Mouse (Mus musculus) G1E (cell line): ENCODE measurements around the gene Mecom. TPM values are rescaled to one million over a fixed set of nuclear protein-coding genes. Genes with fewer than 3 reads are reported as not detected.

ENCODE experiments used
- ATAC-seq: 2 replicates; pipeline ENCODE4 v1.8.0; 2016; ENCODE audit warnings: mild to moderate bottlenecking; ENCODE audit not compliant: insufficient number of reproducible peaks, poor library complexity, low FRiP score, severe bottlenecking; ENCODE audit errors: extremely low read depth
- DNase-seq: peaks from one replicate; pipeline ENCODE4 v3.0.0; 2012; ENCODE audit warnings: low spot score
- H3K27me3 ChIP-seq: 2 replicates; pipeline ENCODE4 v1.6.1; 2012; ENCODE audit warnings: mild to moderate bottlenecking, low read length, inconsistent platforms; ENCODE audit not compliant: insufficient read depth
- H3K36me3 ChIP-seq: replicated peaks from 2 replicates; pipeline ENCODE3; 2012; ENCODE audit warnings: mild to moderate bottlenecking, inconsistent platforms
- H3K4me1 ChIP-seq: 2 replicates; pipeline ENCODE4 v1.6.1; 2012; ENCODE audit warnings: low read depth, low read length, inconsistent platforms, mixed read lengths; ENCODE audit not compliant: insufficient read depth
- H3K4me3 ChIP-seq: 2 replicates; pipeline ENCODE4 v1.5.1; 2012; ENCODE audit warnings: low read depth, mild to moderate bottlenecking, inconsistent platforms, low read length, moderate library complexity, mixed read lengths
- H3K9me3 ChIP-seq: replicated peaks from 2 replicates; pipeline ENCODE4 v1.6.1; 2012; ENCODE audit warnings: inconsistent platforms
- CTCF ChIP-seq: IDR thresholded peaks from 2 replicates; pipeline ENCODE4 v1.5.1; 2012; ENCODE audit warnings: low read depth, low read length, inconsistent platforms, mixed read lengths
- GATA1 ChIP-seq: IDR thresholded peaks from 2 replicates; pipeline ENCODE4 v1.6.1; 2012; ENCODE audit warnings: borderline replicate concordance, low read length, inconsistent platforms, mixed read lengths
- GATA2 ChIP-seq: IDR thresholded peaks from 2 replicates; pipeline ENCODE4 v1.6.1; 2012; ENCODE audit warnings: low read depth, low read length, inconsistent platforms, borderline replicate concordance
- POLR2AphosphoS5 ChIP-seq: IDR thresholded peaks from 2 replicates; pipeline ENCODE4 v1.6.1; 2012; ENCODE audit warnings: low read depth, low read length, inconsistent platforms; ENCODE audit not compliant: insufficient replicate concordance
- TAL1 ChIP-seq: conservative IDR thresholded peaks from 2 replicates; pipeline ENCODE4 v1.6.1; 2012; ENCODE audit warnings: low read depth, low read length, inconsistent platforms, mixed read lengths
- polyA plus RNA-seq: library from polyadenylated mRNA; stranded (reverse); fragments of >175 nt; gene quantifications from 2 replicates; pipeline ENCODE4 v1.2.3, GENCODE M21; 2012
- total RNA-seq, 2 experiments: library from RNA; stranded (forward) in 1 of 2; stranded (reverse) in 1 of 2; fragments of 200-1000 nt in 1 of 2; fragments of >200 nt in 1 of 2; fragmentation: Nextera tagmentation in 1 of 2; gene quantifications; 2 replicates each; pipeline ENCODE4 v1.2.3; 2014 to 2017

Mecom gene
- total and polyA plus RNA-seq, 3 experiments: 0.05 TPM; not detected in 2

GRCm38 (mm10) chr3:30514901-30515794, 32.7 kb downstream of the Mecom start:
- Histone ChIP-seq H3K4me3 (no peak overlapping the region), H3K36me3 (no peaks in the 10 kb centered on the region), H3K9me3 (0 out of 2 replicates have a peak, but pooled peaks cover 3% of the 10 kb centered on the region), H3K27me3 (peaks cover 20% of the 10 kb centered on the region), H3K4me1 (no peaks in the 10 kb centered on the region)
- ATAC-seq: no peak
- TF ChIP-seq TAL1: no peak
- no peak for TF ChIP-seq POLR2AphosphoS5
- TF ChIP-seq GATA2: no peak
- TF ChIP-seq CTCF: no peak
- no peak for DNase-seq

DNA sequence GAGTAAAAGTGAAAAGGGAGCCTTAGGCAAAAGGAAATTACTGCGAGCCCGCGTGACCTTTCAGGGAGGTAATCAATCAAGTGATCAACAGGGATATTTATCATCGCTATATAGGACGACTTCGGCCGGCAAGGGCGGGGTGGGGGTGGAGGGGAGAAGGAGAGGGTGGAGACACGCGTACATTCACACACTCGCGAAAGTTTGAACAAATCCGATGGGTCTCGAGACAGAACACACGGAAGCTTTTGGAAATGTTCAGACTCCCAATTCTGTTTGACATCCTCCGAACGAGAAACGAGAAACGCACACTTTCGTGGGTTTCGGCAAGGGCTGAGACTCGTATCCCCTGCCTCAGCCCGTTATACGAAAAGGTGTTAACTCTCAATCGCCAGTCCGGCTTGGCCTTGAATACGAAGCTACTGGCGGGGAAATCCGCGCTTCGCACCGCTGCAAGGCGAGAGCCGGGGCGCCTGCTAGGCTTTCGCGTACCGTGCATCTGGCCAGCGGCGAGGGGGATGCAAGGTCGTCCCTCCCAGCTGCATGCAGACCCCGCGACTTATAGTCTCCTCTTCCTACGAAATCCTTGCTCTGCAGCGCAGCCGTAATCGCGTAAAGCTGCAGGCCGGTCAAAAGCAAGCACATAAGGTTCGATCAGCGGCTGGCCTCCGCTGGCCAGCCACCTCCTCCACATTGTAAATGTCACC, 33.6 kb downstream of the Mecom start:
- Histone ChIP-seq H3K27me3 (peaks cover 17% of the 10 kb centered on the region), H3K4me1 (no peaks in the 10 kb centered on the region), H3K36me3 (no peaks in the 10 kb centered on the region), H3K9me3 (0 out of 2 replicates have a peak, but pooled peaks cover 4% of the 10 kb centered on the region), H3K4me3 (no peak overlapping the region)
- DNase-seq (no peak), ATAC-seq (no peak)
- TF ChIP-seq GATA2 (no peak), CTCF (no peak), GATA1 (no peak), POLR2AphosphoS5 (no peak), TAL1 (no peak)

DNA sequence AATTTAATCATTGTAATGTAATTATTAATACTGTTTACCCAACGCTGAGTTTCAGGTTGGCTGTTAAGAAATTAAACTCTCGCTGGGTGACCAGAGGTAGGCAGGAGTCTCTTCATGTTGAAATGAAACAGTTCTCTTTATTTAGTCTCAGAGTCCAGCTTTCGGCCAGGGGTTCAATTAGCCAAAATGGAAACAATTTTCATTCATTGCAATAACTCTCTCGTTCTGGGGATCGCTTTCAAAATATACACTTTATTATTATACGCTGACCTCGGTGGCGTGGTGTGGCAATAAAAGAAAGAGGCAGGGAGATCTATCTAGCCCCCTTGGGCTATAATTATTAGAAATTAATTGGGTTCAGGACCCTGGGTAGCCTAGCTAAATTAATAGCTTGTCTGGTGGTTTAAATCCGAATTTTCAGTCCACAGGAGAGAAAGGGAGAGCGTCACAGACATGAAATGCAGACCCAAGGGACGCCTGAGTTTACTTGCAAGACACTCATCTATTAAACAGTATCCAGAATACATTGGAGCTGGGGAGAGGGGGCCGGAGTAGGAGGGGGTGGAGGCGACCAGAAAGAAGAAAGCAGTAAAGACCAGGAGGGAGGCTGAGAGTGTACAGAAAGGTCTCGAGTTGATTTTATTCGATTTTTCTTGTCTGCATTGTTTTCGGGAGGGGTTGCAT, 34.4 kb downstream of the Mecom start:
- peaks cover 17% of the 10 kb centered on the region for H3K27me3 ChIP-seq
- DNase-seq (no peak), ATAC-seq (no peak)
- H3K36me3 ChIP-seq: no peaks in the 10 kb centered on the region
- TF ChIP-seq CTCF: no peak
- TF ChIP-seq GATA1: no peak
- TF ChIP-seq POLR2AphosphoS5: no peak
- no peak for TF ChIP-seq TAL1
- no peak for TF ChIP-seq GATA2
- no peak overlapping the region for H3K4me3 ChIP-seq
- H3K9me3 ChIP-seq: 0 out of 2 replicates have a peak, but pooled peaks cover 7% of the 10 kb centered on the region
- no peaks in the 10 kb centered on the region for H3K4me1 ChIP-seq

DNA sequence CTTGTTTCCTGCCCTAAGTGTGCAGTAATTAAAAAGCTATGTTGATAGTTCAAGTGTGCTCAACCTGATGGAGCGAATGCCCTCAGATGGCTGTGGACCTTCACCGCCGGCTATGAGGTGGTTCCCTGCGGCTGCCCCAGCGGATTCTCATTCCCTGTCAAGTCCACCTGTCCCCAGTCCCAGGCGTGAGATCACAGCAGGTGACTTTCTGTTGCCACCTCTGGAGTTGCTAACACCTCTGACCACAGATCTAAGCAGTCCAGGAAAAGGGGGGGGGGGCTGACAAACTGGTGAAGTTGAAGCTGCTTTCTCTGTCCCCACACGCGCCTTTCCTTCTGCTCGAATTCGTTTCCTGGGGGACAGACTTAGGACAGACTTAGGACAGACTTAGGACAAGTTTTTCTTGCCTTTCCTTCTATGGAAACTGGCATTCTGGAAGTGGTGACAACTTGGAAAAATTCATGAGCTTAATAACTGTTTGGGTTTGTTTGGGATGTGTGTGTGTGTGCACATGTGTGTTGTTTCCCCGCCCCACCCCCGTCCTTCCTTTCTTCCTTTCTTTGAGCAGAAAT, 35.3 kb downstream of the Mecom start:
- H3K27me3 ChIP-seq: peaks cover 21% of the 10 kb centered on the region
- DNase-seq (no peak), ATAC-seq (no peak)
- no peak overlapping the region for H3K4me3 ChIP-seq
- TF ChIP-seq TAL1 (no peak), GATA1 (no peak)
- no peaks in the 10 kb centered on the region for H3K36me3 ChIP-seq
- no peaks in the 10 kb centered on the region for H3K4me1 ChIP-seq
- 0 out of 2 replicates have a peak, but pooled peaks cover 7% of the 10 kb centered on the region for H3K9me3 ChIP-seq

DNA sequence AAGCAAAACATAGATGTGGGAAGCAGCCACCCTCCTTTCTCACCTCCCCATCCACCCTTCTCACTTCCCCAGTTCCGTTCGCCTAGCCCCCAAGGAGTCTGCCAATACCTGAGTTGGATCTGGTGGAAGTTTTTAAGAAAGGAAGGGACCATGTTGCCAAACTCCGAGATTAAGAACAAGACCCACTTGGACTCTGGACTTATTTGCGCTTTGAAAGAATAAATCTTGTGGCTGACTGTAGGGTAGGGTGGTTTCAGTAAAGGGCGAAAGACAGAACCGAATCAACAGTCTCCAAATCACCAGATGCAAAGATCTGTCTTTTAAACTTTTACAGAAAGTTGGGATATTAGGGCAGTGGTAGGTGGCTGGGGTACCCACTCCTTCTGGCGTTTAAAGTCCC, 36.0 kb downstream of the Mecom start:
- H3K4me1 ChIP-seq: no peaks in the 10 kb centered on the region
- no peak for ATAC-seq

More for the DNA sequence above, 36.0 kb downstream of the Mecom start:
- Histone ChIP-seq H3K9me3 (0 out of 2 replicates have a peak, but pooled peaks cover 7% of the 10 kb centered on the region), H3K4me3 (no peak overlapping the region), H3K27me3 (peaks cover 22% of the 10 kb centered on the region), H3K36me3 (no peaks in the 10 kb centered on the region)
- TF ChIP-seq GATA2 (no peak), POLR2AphosphoS5 (no peak), GATA1 (no peak), TAL1 (no peak), CTCF (no peak)
- no peak for DNase-seq
